Mouse (Mus musculus): ENCODE results near the gene Nfatc2ip. TPM values are rescaled to one million over a fixed set of nuclear protein-coding genes. Genes with fewer than 3 reads are reported as not detected.
A peak's percentile ranks its signal among the peaks of the same experiment; 100 is the strongest.

The Nfatc2ip gene
- polyA plus RNA-seq, 1 experiment from 2014 or later: 2.2 TPM

DNA sequence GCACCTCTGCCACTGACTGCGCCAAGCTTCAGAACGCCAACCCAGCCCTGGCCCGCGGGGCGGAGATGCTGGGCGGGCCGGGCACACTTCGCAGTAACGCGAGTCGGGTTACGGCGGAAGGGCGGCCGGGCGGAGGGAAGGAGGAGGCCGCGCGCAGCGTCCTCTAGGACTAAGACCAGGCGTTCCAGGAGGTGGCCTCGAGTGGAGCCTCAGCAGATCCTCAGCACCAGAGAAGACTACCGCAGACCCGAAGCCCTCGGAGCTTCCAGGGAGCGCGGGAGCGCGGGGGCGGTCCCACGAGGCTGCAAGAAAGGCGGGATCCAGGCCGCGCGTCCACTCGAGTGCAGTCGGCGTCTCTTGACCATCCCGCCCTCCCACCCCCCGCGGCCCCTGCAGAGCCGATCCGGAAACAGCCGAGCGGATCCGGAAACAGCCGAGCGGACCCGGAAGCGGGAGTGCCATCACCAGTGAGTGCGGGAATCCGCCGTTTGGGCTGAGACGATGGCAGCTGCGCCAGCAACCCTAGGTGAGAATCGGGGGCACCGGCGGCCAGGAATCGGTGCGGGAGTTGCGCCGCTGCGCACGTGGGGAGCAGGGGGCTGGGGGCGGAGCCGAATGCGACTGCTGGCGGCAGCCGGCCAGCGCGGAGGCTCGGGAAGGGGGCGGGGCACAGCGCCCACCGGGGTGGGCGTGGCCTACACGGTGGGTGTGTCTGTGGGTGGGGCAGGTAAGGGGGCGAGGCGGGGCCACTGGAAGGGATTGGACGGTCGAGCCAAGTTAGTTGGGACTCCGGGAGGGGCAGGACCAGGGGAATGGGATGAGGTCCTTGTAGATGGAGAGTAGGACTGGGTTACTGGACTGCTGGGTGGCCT lies 32.3 kb upstream of the Nfatc2ip start, which contains the start of gene Rabep2:
TSS of gene Rabep2 (plus strand) at position 129 of the 872 bp plus-strand sequence.
- Histone ChIP-seq H3K36me3 (peaks cover 19% of the 10 kb centered on the region), H3K4me3 (peak within 1 kb of the TSS; percentile 75), H3K9me3 (no peaks in the 10 kb centered on the region), H3K4me1 (peaks cover 19% of the 10 kb centered on the region), H3K27me3 (no peaks in the 10 kb centered on the region), H3K9ac (peak within 1 kb of the TSS; percentile 87), H3K27ac (peak within 1 kb of the TSS; percentile 98), H3K4me2 (peak within 1 kb of the TSS; percentile 82)
- peak; percentile 92 for ATAC-seq (ENCODE audit: insufficient number of reproducible peaks, low FRiP score, low TSS enrichment, low read depth)
- under 1% methylated on average over 82 of the region's 82 CpGs for WGBS

DNA sequence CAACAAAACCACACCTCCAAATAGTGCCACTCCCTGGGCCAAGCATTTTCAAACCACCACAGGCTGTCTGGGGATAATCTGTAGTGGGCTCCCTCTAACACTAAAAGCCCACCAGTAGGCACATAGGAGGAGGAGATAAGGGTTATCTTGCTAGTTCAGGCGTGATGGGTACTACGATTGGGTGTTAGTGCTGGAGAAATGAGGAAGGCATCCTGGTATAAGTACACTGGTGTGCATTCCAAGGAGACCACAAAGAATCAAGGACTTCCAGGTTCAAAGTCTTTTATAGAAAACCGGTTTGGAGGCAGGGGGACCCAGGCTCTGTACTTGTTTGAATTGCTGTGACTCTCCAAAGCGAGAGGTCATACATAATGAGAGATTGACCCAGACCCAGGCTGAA lies 31.6 kb upstream of the Nfatc2ip start:
- peaks cover 19% of the 10 kb centered on the region for H3K4me1 ChIP-seq
- peaks cover 16% of the 10 kb centered on the region for H3K36me3 ChIP-seq
- H3K4me3 ChIP-seq: peak overlapping the region; percentile 75
- H3K9me3 ChIP-seq: no peaks in the 10 kb centered on the region
- H3K27me3 ChIP-seq: no peaks in the 10 kb centered on the region
- peak overlapping the region; percentile 82 for H3K4me2 ChIP-seq
- WGBS: 15% methylated on average over 4 of the region's 4 CpGs
- H3K9ac ChIP-seq: peak overlapping the region; percentile 87
- ATAC-seq (ENCODE audit: insufficient number of reproducible peaks, low FRiP score, low TSS enrichment, low read depth): no peak
- peak overlapping the region; percentile 98 for H3K27ac ChIP-seq

DNA sequence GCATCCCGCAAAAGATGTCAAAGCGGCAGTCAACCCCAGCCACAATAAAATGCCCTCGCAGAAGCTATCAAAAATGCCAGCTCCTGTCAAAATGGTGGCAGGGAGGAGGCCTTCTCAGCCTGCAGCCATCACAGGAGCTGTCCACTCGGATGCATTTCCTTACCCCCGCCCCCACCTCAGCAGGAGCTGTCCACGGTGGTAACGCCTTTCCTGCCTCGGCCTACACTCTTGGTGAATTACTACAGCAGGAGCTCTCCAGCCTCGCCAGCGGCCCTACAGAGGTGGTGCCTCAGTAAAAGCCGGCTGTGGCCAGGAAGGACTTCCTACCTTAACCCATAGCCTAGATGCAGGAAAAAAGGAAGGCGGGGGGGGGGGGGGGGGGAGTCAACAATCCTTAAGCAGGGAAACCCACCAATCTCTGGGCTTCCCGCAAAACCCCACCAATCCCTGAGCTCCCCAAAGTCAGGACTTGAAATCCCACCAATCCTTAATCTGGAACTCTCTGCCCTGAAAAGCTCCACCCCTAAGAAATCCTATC lies 30.9 kb upstream of the Nfatc2ip start:
- H3K36me3 ChIP-seq: peaks cover 10% of the 10 kb centered on the region; the same call in 1 of the 2 replicates
- no peaks in the 10 kb centered on the region for H3K27me3 ChIP-seq
- 0 out of 2 replicates have a peak overlapping the region, but pooled peaks have one; percentile 14 for H3K9ac ChIP-seq
- H3K4me2 ChIP-seq: 0 out of 2 replicates have a peak overlapping the region, but pooled peaks have one; percentile 82
- H3K9me3 ChIP-seq: no peaks in the 10 kb centered on the region
- ATAC-seq (ENCODE audit: insufficient number of reproducible peaks, low FRiP score, low TSS enrichment, low read depth): no peak
- H3K27ac ChIP-seq: 0 out of 2 replicates have a peak overlapping the region, but pooled peaks have one; percentile 98
- WGBS: 37% methylated on average over 13 of the region's 13 CpGs
- no peak overlapping the region for H3K4me3 ChIP-seq
- peaks cover 19% of the 10 kb centered on the region for H3K4me1 ChIP-seq

DNA sequence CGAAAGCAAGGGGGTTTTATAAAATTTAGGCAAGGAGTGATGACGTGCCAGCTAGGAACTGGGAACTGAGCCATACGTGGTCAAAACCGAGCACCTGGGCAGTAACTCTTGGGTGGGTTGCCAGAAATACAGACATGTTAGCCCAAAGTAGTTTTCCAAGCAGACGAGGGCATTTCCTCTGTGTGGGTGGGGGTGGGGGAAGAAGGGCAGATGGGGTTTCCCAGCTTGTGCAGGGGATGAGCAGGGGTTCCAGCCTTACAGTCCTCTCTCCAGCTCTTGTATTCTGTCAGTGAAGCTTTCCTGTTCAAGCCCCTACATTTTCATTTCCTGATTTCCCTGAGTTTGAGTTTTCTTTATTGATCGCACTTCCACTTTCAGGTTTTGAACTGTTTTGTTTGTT lies 27.6 kb upstream of the Nfatc2ip start:
- no peak overlapping the region for H3K9ac ChIP-seq
- H3K4me3 ChIP-seq: no peak overlapping the region
- no peaks in the 10 kb centered on the region for H3K27me3 ChIP-seq
- no peak overlapping the region for H3K27ac ChIP-seq
- peaks cover 10% of the 10 kb centered on the region for H3K4me1 ChIP-seq
- 69% methylated on average over 6 of the region's 6 CpGs for WGBS
- H3K9me3 ChIP-seq: no peaks in the 10 kb centered on the region
- ATAC-seq (ENCODE audit: insufficient number of reproducible peaks, low FRiP score, low TSS enrichment, low read depth): no peak
- H3K36me3 ChIP-seq: no peaks in the 10 kb centered on the region
- no peak overlapping the region for H3K4me2 ChIP-seq

DNA sequence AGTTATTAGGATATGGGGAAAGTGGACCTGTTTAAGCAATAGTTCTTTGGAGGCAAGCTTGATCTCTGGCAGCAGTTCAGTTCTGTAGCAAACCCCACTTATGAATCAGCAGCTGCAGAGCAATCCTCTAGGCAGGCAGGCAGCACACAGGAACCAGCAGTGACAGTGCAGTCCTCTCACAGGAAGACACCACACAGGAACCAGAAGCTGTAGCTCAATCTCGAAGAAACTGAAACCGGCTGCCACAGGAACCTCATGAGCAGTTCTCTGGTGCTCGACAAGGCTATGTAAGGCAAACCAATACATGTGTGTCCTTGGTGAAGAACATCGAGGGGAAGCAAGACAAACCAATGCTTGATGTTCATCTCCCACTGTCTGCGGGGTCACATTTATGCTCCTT lies 25.2 kb upstream of the Nfatc2ip start:
- Histone ChIP-seq H3K27ac (no peak overlapping the region), H3K36me3 (no peaks in the 10 kb centered on the region), H3K4me3 (no peak overlapping the region), H3K9me3 (no peaks in the 10 kb centered on the region), H3K4me1 (no peaks in the 10 kb centered on the region), H3K4me2 (no peak overlapping the region), H3K27me3 (no peaks in the 10 kb centered on the region), H3K9ac (no peak overlapping the region)
- 83% methylated on average over 5 of the region's 5 CpGs for WGBS
- ATAC-seq (ENCODE audit: insufficient number of reproducible peaks, low FRiP score, low TSS enrichment, low read depth): no peak

DNA sequence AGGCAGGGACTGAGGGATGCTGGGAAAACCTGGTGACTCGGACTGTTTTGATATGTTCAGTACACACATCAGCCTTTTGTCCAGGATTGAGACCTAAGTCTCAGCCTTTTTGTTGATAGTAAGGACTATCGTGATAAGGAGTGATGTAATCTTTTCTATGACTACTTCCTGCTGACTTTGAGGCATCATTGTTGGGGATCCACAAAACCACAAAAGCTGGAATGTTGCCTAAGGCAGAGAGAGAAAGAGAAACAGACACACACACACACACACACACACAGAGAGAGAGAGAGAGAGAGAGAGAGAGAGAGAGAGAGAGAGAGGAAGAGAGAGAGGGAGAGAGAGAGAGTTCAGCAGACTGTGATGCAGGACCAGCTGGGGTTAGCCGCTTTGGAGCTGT lies 22.0 kb upstream of the Nfatc2ip start:
- H3K27me3 ChIP-seq: no peaks in the 10 kb centered on the region
- H3K4me1 ChIP-seq: no peaks in the 10 kb centered on the region
- no peaks in the 10 kb centered on the region for H3K36me3 ChIP-seq
- ATAC-seq (ENCODE audit: insufficient number of reproducible peaks, low FRiP score, low TSS enrichment, low read depth): no peak
- H3K9ac ChIP-seq: no peak overlapping the region
- H3K27ac ChIP-seq: no peak overlapping the region
- no peak overlapping the region for H3K4me2 ChIP-seq
- H3K9me3 ChIP-seq: no peaks in the 10 kb centered on the region
- no peak overlapping the region for H3K4me3 ChIP-seq
- 63% methylated on average over 3 of the region's 3 CpGs for WGBS

DNA sequence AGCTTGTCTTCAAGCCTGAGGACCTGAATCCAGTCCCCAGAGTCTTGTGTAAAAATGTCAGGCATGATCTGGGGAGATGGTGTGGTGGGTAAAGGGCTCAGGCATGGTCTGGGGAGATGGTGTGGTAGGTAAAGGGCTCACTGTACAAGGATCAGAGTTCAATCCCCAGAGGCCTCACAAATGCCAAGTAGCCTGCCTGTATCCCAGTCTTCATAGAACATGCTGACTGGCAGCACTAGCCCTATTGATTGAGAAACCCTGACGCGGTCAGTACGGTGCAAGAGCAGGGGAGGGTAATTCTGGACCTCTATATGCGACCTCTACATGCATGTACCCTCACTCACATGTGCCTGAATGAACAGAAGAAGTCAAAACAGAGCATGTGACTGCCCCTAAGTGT lies 21.1 kb upstream of the Nfatc2ip start:
- H3K36me3 ChIP-seq: no peaks in the 10 kb centered on the region
- no peak overlapping the region for H3K27ac ChIP-seq
- no peak for ATAC-seq (ENCODE audit: insufficient number of reproducible peaks, low FRiP score, low TSS enrichment, low read depth)
- no peak overlapping the region for H3K9ac ChIP-seq
- H3K4me1 ChIP-seq: no peaks in the 10 kb centered on the region
- no peak overlapping the region for H3K4me3 ChIP-seq
- no peaks in the 10 kb centered on the region for H3K27me3 ChIP-seq
- no peak overlapping the region for H3K4me2 ChIP-seq
- 90% methylated on average over 4 of the region's 4 CpGs for WGBS
- H3K9me3 ChIP-seq: no peaks in the 10 kb centered on the region

DNA sequence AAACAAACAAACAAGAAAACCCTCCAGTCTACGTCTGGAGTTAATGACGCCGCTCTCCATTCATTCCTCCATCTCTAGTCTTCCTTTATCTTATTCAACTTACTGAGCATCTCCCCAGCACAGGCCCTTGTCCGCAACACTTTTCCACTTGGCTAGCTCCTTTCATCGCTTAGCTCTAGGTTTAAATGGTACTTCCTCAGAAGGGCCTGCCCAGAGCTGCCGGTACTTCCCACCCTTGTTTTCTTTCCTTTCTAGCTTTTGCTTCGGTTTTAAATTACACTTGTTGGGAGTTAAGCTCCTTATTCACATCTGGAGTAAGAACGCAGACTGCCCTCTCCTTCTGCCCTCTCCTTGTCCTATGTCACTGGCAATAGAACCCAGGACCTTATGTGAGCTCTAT lies 20.5 kb upstream of the Nfatc2ip start:
- 57% methylated on average over 8 of the region's 8 CpGs for WGBS
- no peaks in the 10 kb centered on the region for H3K4me1 ChIP-seq
- H3K9me3 ChIP-seq: no peaks in the 10 kb centered on the region
- H3K36me3 ChIP-seq: no peaks in the 10 kb centered on the region
- H3K27ac ChIP-seq: no peak overlapping the region
- H3K9ac ChIP-seq: no peak overlapping the region
- no peak overlapping the region for H3K4me2 ChIP-seq
- no peak overlapping the region for H3K4me3 ChIP-seq
- no peaks in the 10 kb centered on the region for H3K27me3 ChIP-seq
- ATAC-seq (ENCODE audit: insufficient number of reproducible peaks, low FRiP score, low TSS enrichment, low read depth): no peak

DNA sequence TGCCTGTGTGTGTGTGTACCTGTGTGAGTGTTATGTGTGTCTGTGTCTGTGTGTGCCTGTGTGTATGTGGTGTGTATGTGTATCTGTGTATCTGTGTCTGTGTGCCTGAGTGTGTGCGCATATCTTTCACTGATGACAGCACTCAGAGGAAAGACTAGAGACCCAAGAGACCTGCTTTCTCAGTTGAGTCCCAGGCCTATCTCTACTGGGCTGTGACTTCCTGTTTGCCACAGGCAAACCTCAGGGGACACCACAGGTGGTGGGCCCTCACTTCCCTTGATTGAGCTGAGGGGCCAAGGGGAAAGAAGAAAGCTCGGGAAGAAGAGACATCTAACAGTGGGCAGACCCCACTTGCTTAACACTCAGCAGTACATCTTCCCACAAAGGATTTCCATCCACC lies 20.1 kb upstream of the Nfatc2ip start:
- Histone ChIP-seq H3K27me3 (no peaks in the 10 kb centered on the region), H3K4me2 (no peak overlapping the region), H3K36me3 (no peaks in the 10 kb centered on the region), H3K27ac (no peak overlapping the region), H3K4me1 (no peaks in the 10 kb centered on the region), H3K9me3 (no peaks in the 10 kb centered on the region), H3K9ac (no peak overlapping the region), H3K4me3 (no peak overlapping the region)
- no peak for ATAC-seq (ENCODE audit: insufficient number of reproducible peaks, low FRiP score, low TSS enrichment, low read depth)
- WGBS: 69% methylated on average over 2 of the region's 2 CpGs

DNA sequence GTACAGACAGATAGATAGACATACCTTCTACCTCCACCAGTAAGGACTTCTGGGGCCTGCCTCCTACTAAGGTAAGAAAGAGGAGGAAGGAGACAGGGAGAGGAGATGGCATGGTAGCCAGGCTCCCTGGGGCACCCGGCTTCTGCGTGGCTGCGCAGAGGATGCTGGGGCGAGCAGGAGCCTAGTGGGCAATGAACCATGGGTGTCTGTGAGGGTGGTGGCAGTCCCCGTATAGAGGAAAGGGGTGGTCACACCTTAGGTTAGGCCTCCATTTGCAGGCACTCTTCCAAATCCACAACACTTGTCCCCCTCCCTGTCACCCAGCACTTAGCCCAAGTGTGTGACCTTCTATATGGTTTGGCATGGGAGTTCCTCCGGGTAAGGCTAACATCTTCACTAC lies 18.2 kb upstream of the Nfatc2ip start, which contains the start of gene Cd19:
TSS of gene Cd19 (minus strand) at position 165 of the 400 bp plus-strand sequence.
- 89% methylated on average over 6 of the region's 6 CpGs for WGBS
- H3K4me2 ChIP-seq: no peak within 1 kb of the TSS
- no peaks in the 10 kb centered on the region for H3K9me3 ChIP-seq
- no peak for ATAC-seq (ENCODE audit: insufficient number of reproducible peaks, low FRiP score, low TSS enrichment, low read depth)
- no peaks in the 10 kb centered on the region for H3K27me3 ChIP-seq
- no peak within 1 kb of the TSS for H3K4me3 ChIP-seq
- no peak within 1 kb of the TSS for H3K9ac ChIP-seq
- no peaks in the 10 kb centered on the region for H3K36me3 ChIP-seq
- no peak within 1 kb of the TSS for H3K27ac ChIP-seq
- no peaks in the 10 kb centered on the region for H3K4me1 ChIP-seq

DNA sequence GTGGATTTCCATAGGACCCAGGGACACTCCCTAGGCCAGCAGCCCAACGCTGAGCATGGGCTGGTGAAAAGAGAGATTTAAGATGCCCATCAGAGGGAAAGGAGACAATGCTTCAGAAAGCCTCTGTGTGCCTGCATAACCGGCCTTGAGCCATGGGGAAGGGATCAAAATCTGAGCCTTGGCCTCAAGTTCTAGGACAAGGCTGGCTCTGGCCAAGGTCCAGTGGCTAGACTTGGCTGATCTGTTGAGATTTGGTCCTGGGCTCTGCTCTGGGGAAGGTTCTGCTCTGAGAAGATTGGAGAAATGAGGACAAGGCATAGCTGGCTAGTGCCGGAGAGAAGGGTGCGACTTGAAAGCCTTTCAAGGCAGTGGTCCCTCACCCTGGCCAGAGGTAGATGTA lies 14.5 kb upstream of the Nfatc2ip start:
- WGBS: 88% methylated on average over 4 of the region's 4 CpGs
- no peaks in the 10 kb centered on the region for H3K36me3 ChIP-seq
- ATAC-seq (ENCODE audit: insufficient number of reproducible peaks, low FRiP score, low TSS enrichment, low read depth): no peak
- H3K4me3 ChIP-seq: no peak overlapping the region
- no peak overlapping the region for H3K9ac ChIP-seq
- H3K27ac ChIP-seq: no peak overlapping the region
- no peaks in the 10 kb centered on the region for H3K4me1 ChIP-seq
- H3K27me3 ChIP-seq: no peaks in the 10 kb centered on the region
- H3K4me2 ChIP-seq: no peak overlapping the region
- no peaks in the 10 kb centered on the region for H3K9me3 ChIP-seq

DNA sequence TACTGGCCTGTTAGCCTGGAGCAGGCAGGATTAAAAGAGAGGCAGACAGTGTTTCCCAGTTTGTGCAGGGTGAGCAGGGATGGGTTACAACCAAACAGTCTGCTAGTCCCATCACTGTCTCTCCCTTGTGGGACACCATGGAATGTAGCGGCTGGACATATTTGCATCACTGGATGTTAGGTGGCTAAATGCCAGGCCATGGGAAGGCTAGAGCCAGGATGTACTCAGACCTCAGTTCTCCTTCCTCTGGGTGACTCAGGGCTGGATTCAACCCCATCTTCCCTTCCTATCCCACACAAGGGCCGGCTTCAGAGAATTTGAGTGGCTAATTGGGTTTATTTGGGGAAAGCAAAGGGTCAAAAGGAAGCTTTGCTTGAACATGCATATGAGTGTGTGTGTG lies 12.1 kb upstream of the Nfatc2ip start:
- H3K36me3 ChIP-seq: no peaks in the 10 kb centered on the region
- H3K27ac ChIP-seq: no peak overlapping the region
- whole genome bisulfite sequencing: 77% methylated on average over 2 of the region's 2 CpGs
- no peak overlapping the region for H3K4me2 ChIP-seq
- no peaks in the 10 kb centered on the region for H3K4me1 ChIP-seq
- H3K9me3 ChIP-seq: no peaks in the 10 kb centered on the region
- no peaks in the 10 kb centered on the region for H3K27me3 ChIP-seq
- no peak overlapping the region for H3K4me3 ChIP-seq
- no peak for ATAC-seq (ENCODE audit: insufficient number of reproducible peaks, low FRiP score, low TSS enrichment, low read depth)
- no peak overlapping the region for H3K9ac ChIP-seq

Data from limb, embryonic 15.5 days (tissue).